Mouse (Mus musculus) liver, embryonic 14.5 days (tissue): Measurements from ENCODE around the gene Mgat4c. TPM values are rescaled to one million over a fixed set of nuclear protein-coding genes. Genes with fewer than 3 reads are reported as not detected.
"Not testable (repeated sequence)": the region's sequence is repeated elsewhere in the genome, so short reads cannot be mapped to it uniquely, and the experiment has no call there.

Experiments used
- ATAC-seq: fragments of 200-750 bp; cut with Nextera tagmentation; 2 replicates; pipeline ENCODE4 v1.8.0; 2017; ENCODE audit warnings: moderate number of reproducible peaks, mild to moderate bottlenecking, moderate library complexity; ENCODE audit not compliant: insufficient read depth
- DNase-seq, 3 experiments: peaks; one replicate each; pipeline ENCODE4 v3.0.0-alpha.2; 2012 to 2013; ENCODE audit warnings: low read depth in 3 of 3, low spot score in 3 of 3
- H3K27ac ChIP-seq: fragments of 300-500 bp; sonication (generic); 2 replicates; pipeline ENCODE4 v1.5.1; 2014; ENCODE audit warnings: moderate library complexity, mild to moderate bottlenecking, control low read depth, inconsistent platforms
- H3K27me3 ChIP-seq: fragments of 300-500 bp; sonication (generic); 2 replicates; pipeline ENCODE4 v1.6.1; 2014; ENCODE audit warnings: mild to moderate bottlenecking, low read length, moderate library complexity; ENCODE audit not compliant: control insufficient read depth, insufficient read depth
- H3K36me3 ChIP-seq: fragments of 300-500 bp; sonication (generic); replicated peaks from 2 replicates; pipeline ENCODE4 v1.6.1; 2014; ENCODE audit warnings: low read depth; ENCODE audit not compliant: control insufficient read depth, insufficient read depth
- H3K4me1 ChIP-seq, 2 experiments: fragments of 200-500 bp in 1 of 2; fragments of 300-500 bp in 1 of 2; sonication (generic) in 1 of 2; replicated peaks; 2 replicates each; pipeline ENCODE4 v1.6.1; 2012 to 2014; ENCODE audit warnings: antibody characterized with exemption in 1 of 2, inconsistent platforms in 1 of 2, low read length in 1 of 2; ENCODE audit not compliant: control insufficient read depth in 2 of 2, insufficient read depth in 2 of 2
- H3K4me2 ChIP-seq: fragments of 300-500 bp; sonication (generic); 2 replicates; pipeline ENCODE4 v1.6.1; 2014; ENCODE audit warnings: low read depth, mild to moderate bottlenecking, control low read depth, moderate library complexity
- H3K4me3 ChIP-seq, 2 experiments: fragments of 200-500 bp in 1 of 2; fragments of 300-500 bp in 1 of 2; sonication (generic) in 1 of 2; 2 replicates each; pipeline ENCODE4 v1.5.1; 2012 to 2014; ENCODE audit warnings: low read depth in 2 of 2, low read length in 2 of 2, mild to moderate bottlenecking in 2 of 2, control low read depth in 1 of 2, inconsistent platforms in 1 of 2, moderate library complexity in 1 of 2; ENCODE audit not compliant: insufficient read depth in 1 of 2
- H3K9ac ChIP-seq: fragments of 300-500 bp; sonication (generic); replicated peaks from 2 replicates; pipeline ENCODE4 v1.6.1; 2014; ENCODE audit warnings: mild to moderate bottlenecking, control low read depth, moderate library complexity
- H3K9me3 ChIP-seq: fragments of 300-500 bp; sonication (generic); 2 replicates; pipeline ENCODE4 v1.6.1; 2016; ENCODE audit warnings: low read length, mixed read lengths; ENCODE audit not compliant: control insufficient read depth
- CTCF ChIP-seq: IDR thresholded peaks from 2 replicates; pipeline ENCODE4 v1.5.1; 2016; ENCODE audit warnings: antibody characterized with exemption, low read depth, control low read depth
- WGBS: fragments of 180-500 bp; shearing (Covaris S2); extraction: QIAGEN DNeasy Blood & Tissue Kit; methylation state at CpG from one replicate; pipeline ENCODE4 v1.1.7; 2014; ENCODE audit not compliant: insufficient replicate concordance; 5-methylcytosine and 5-hydroxymethylcytosine counted together
- microRNA-seq: library from miRNA; unstranded; fragments of <30 nt; microRNA quantifications from one replicate; pipeline ENCODE4, GENCODE M21; 2016
- polyA plus RNA-seq, 2 experiments: library from polyadenylated mRNA; depleted of rRNA in 1 of 2; stranded (reverse) in 1 of 2; unstranded in 1 of 2; fragments of >200 nt; fragmentation: Nextera tagmentation in 1 of 2; extraction: Ambion mirVana in 1 of 2; gene quantifications; 2 replicates each; pipeline versions ENCODE4 v1.2.1 to v1.2.3; 2012 to 2014

Mgat4c gene
- polyA plus RNA-seq, 2 experiments = not detected

DNA sequence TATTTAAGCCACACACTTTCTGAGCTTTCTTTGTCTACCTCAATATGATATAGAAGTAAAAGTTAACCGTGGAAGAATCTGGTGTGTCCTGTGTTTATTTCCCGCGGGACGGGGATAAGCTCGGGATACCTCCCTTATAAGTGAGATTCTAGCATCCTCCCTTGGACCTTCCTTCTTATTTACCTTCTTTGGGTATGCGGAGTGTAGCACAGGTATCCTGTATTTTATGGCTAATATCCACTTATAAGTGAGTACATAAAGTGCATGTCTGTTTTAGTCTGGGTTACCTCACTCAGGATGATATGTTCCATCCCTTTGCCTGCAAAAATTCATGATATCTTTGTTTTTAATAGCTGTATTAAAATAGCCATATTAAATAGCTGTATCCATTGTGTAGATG, 754.2 kb downstream of the Mgat4c start:
- not testable (repeated sequence) for ATAC-seq, H3K9ac ChIP-seq, H3K27me3 ChIP-seq, H3K36me3 ChIP-seq, H3K4me3 ChIP-seq, H3K4me1 ChIP-seq, H3K27ac ChIP-seq, DNase-seq, H3K9me3 ChIP-seq, H3K4me2 ChIP-seq
- TF ChIP-seq CTCF = 0 out of 2 replicates have a peak, but pooled peaks have one; percentile 6
- WGBS = 50% methylated on average over 6 of the region's 6 CpGs

Small RNA genes within 50 kb of the gene (microRNA-seq; reads per million reads assigned to microRNA genes)
- not detected for gene Mir3059
